In genomic region chr7:117558166-117558565, GRCm38 (mm10) we compare ENCODE assay signal across 21 mouse cellular contexts.
DNase-seq lines count a peak whose midpoint lies in the region; ATAC-seq and TF ChIP-seq lines count a peak whose summit lies in the region.
"Had no signal": no experiment of that assay in that cellular context is flagged by ENCODE, and none has a peak within 500 bp of the region (broad histone marks: within the 10 kb centered on the region; RNA-seq: fewer than 3 reads in every experiment).

No protein-coding gene starts in this region.

- no peak overlapping the region for H3K4me2 ChIP-seq in forebrain, embryonic 16.5 days (ENCODE audit: low read length)
- no peak overlapping the region for H3K4me2 ChIP-seq in forebrain, postnatal 0 days (ENCODE audit: low read depth)
- H3K4me2 ChIP-seq in limb, embryonic 11.5 days (ENCODE audit: low read depth, severe bottlenecking) = no peak overlapping the region
- H3K4me2 ChIP-seq: heart, embryonic 12.5 days; hindbrain, embryonic 15.5 days; liver, embryonic 12.5 days had no signal

- H3K9ac ChIP-seq in forebrain, embryonic 16.5 days (replicated peaks; ENCODE audit: low read depth, low read length) = no peak overlapping the region
- no peak overlapping the region for H3K9ac ChIP-seq in forebrain, postnatal 0 days
- no peak overlapping the region for H3K9ac ChIP-seq in limb, embryonic 11.5 days (ENCODE audit: low read length)
- H3K9ac ChIP-seq: heart, embryonic 12.5 days; hindbrain, embryonic 15.5 days; liver, embryonic 12.5 days had no signal

- H3K27ac ChIP-seq in forebrain, embryonic 16.5 days (ENCODE audit: low read length) = no peak overlapping the region
- H3K27ac ChIP-seq in forebrain, postnatal 0 days (ENCODE audit: low read depth, low read length) = no peak overlapping the region
- no peak overlapping the region for H3K27ac ChIP-seq in limb, embryonic 11.5 days (replicated peaks; ENCODE audit: low read depth, low read length)
- H3K27ac ChIP-seq: embryonic facial prominence, embryonic 10.5 days; hindbrain, embryonic 15.5 days; liver, embryonic 12.5 days had no signal

- no peaks in the 10 kb centered on the region for H3K36me3 ChIP-seq in forebrain, embryonic 16.5 days (ENCODE audit: control insufficient read depth, insufficient read depth)
- H3K36me3 ChIP-seq in forebrain, postnatal 0 days (ENCODE audit: insufficient read depth) = no peaks in the 10 kb centered on the region
- no peaks in the 10 kb centered on the region for H3K36me3 ChIP-seq in limb, embryonic 11.5 days (ENCODE audit: control insufficient read depth, insufficient read depth, low read length)
- H3K36me3 ChIP-seq: embryonic facial prominence, embryonic 10.5 days; heart, embryonic 12.5 days; hindbrain, embryonic 15.5 days; liver, embryonic 12.5 days had no signal

- peaks cover 14% of the 10 kb centered on the region for H3K4me1 ChIP-seq in forebrain, embryonic 16.5 days (replicated peaks; ENCODE audit: control insufficient read depth, insufficient read depth, low read length)
- H3K4me1 ChIP-seq in forebrain, postnatal 0 days (ENCODE audit: insufficient read depth) = peaks cover 5% of the 10 kb centered on the region; the same call in 1 of the 2 replicates
- H3K4me1 ChIP-seq in limb, embryonic 11.5 days (ENCODE audit: control insufficient read depth, insufficient read depth, low read length) = peaks cover 13% of the 10 kb centered on the region; the same call in 1 of the 2 replicates
- H3K4me1 ChIP-seq: liver, embryonic 12.5 days had no signal

- DNase-seq in forebrain, postnatal 0 days = no peak
- DNase-seq in right cerebral cortex, postnatal 10 days (ENCODE audit: low spot score in 2 of 2) = peak; percentile 34 to 44
- no peak for DNase-seq in right cerebral cortex, adult 18-20 months
- peak; percentile 43 for DNase-seq in limb, embryonic 11.5 days (ENCODE audit: low spot score)
- DNase-seq in cerebellum, postnatal 10 days = no peak
- DNase-seq: adrenal gland, postnatal 25 days; cerebellum, adult 18-20 months; heart, postnatal 36 days; lung, adult 2 months; spleen, adult 18-20 months; thymus, postnatal 25 days had no signal

- 0 out of 2 replicates have a peak, but pooled peaks have one; percentile 32 for ATAC-seq in forebrain, embryonic 16.5 days
- ATAC-seq in forebrain, postnatal 0 days = no peak
- ATAC-seq in limb, embryonic 11.5 days (ENCODE audit: insufficient number of reproducible peaks, low FRiP score, low TSS enrichment, low read depth) = peak; percentile 58; the same call in 1 of the 2 replicates
- ATAC-seq in megakaryocyte, adult 5-6 weeks (ENCODE audit: poor library complexity, severe bottlenecking) = no peak
- ATAC-seq: activated CD4-positive, CD25-positive, alpha-beta regulatory T cell, adult 4 months; CD4-positive, CD25-positive, alpha-beta regulatory T cell, adult 4 months; intestine, embryonic 16.5 days; liver, embryonic 12.5 days; Patski had no signal

- no peak for TF ChIP-seq CTCF in forebrain, postnatal 0 days (IDR thresholded peaks at IDR 0.05; ENCODE audit: low read depth)

- H3K9me3 ChIP-seq in forebrain, embryonic 16.5 days (ENCODE audit: control insufficient read depth, low read length) = no peaks in the 10 kb centered on the region
- H3K9me3 ChIP-seq in forebrain, postnatal 0 days (ENCODE audit: low read length) = no peaks in the 10 kb centered on the region
- no peaks in the 10 kb centered on the region for H3K9me3 ChIP-seq in limb, embryonic 11.5 days (ENCODE audit: control insufficient read depth, low read length)
- H3K9me3 ChIP-seq: embryonic facial prominence, embryonic 10.5 days; heart, embryonic 12.5 days; hindbrain, embryonic 15.5 days; liver, embryonic 12.5 days had no signal

- no peak overlapping the region for H3K4me3 ChIP-seq in forebrain, embryonic 16.5 days (replicated peaks; ENCODE audit: low read length)
- no peak overlapping the region for H3K4me3 ChIP-seq in forebrain, postnatal 0 days (ENCODE audit: low read depth, low read length)
- H3K4me3 ChIP-seq in limb, embryonic 11.5 days (ENCODE audit: low read depth, low read length) = no peak overlapping the region
- H3K4me3 ChIP-seq: embryonic facial prominence, embryonic 10.5 days; heart, embryonic 12.5 days; hindbrain, embryonic 15.5 days; liver, embryonic 12.5 days had no signal

- 21% methylated on average over 2 of the region's 2 CpGs for WGBS in forebrain, embryonic 16.5 days
- WGBS in forebrain, postnatal 0 days = 35% methylated on average over 2 of the region's 2 CpGs
- whole genome bisulfite sequencing in limb, embryonic 11.5 days = 28% methylated on average over 2 of the region's 2 CpGs

- no peaks in the 10 kb centered on the region for H3K27me3 ChIP-seq in forebrain, embryonic 16.5 days (replicated peaks; ENCODE audit: control insufficient read depth, insufficient read depth, low read length)
- H3K27me3 ChIP-seq in forebrain, postnatal 0 days (ENCODE audit: insufficient read depth, low read length) = no peaks in the 10 kb centered on the region
- no peaks in the 10 kb centered on the region for H3K27me3 ChIP-seq in limb, embryonic 11.5 days (ENCODE audit: control insufficient read depth, insufficient read depth, low read length)
- H3K27me3 ChIP-seq: heart, embryonic 12.5 days; hindbrain, embryonic 15.5 days; liver, embryonic 12.5 days; Patski had no signal

Comparison
In these comparisons a context has a peak if more than half of its experiments do, and no peak if none do; other contexts are left out.
1. ATAC-seq: peak in forebrain, embryonic 16.5 days (single experiment) and limb, embryonic 11.5 days (single experiment); none in forebrain, postnatal 0 days (single experiment) and megakaryocyte, adult 5-6 weeks (single experiment).
2. DNase-seq: peak in right cerebral cortex, postnatal 10 days (2 of 2) and limb, embryonic 11.5 days (single experiment); none in forebrain, postnatal 0 days (single experiment), right cerebral cortex, adult 18-20 months (single experiment) and cerebellum, postnatal 10 days (0 of 2).